Mouse (Mus musculus): ENCODE measurements around the gene Ifi211.
A peak's percentile ranks its signal among the peaks of the same experiment; 100 is the strongest.
"Not testable (repeated sequence)": the region's sequence is repeated elsewhere in the genome, so short reads cannot be mapped to it uniquely, and the experiment has no call there.

The Ifi211 gene

DNA sequence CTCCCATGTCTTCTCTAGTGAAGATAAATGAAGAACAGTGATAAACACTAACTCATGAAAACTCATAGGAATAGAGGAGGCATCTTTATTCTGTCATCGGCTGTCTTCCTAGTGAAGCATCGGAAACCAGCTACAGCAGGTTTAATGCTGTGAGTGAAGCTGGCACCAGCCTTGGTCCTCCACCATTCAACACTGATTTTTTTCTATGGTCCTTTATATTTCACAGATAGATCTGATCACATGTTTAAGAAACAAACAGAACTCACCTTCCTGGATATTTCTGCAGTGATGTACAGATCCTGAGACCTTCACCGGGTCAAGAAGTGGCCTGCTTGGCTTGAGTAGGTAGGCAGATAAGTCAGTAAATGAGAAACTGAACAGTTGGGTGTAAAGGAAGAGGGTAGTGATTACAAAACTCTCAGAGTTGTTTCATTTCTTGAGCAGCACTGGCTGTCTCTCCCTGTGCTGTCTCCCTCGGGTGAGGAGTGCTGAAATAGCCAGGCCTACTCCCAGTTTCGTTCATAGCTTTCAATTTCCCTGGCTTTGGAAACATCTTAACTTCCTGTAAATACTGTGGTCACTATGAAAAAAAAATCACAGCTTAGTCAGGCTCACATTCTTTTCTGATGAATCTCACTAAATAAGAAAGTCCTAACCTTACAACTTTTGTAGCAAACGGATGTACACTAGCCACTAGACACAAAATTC, at the start of gene Ifi211:
TSS of gene Ifi211 (minus strand) at position 499 of the 708 bp plus-strand sequence.
- DNase-seq: not testable (repeated sequence)

DNA sequence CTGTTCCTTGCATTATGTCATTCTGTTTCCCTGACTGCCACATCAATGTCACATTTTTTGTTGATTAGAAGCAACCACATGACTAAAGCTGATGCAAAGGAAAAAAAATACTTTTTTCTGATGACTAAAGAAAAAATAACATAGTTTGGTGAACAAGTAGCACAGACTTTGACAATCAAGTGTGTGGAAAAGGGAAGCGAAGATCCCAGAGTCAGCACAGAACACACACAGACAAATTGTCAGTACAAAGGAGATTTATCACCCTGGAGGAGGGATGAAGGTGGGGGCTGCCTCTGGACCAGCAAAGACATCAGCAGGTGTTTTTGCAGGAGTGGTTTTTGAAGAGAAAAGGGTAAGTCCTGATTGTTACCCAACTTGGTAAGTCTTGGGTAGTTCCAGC, 48.6 kb upstream of the Ifi211 start:
- not testable (repeated sequence) for DNase-seq

DNA sequence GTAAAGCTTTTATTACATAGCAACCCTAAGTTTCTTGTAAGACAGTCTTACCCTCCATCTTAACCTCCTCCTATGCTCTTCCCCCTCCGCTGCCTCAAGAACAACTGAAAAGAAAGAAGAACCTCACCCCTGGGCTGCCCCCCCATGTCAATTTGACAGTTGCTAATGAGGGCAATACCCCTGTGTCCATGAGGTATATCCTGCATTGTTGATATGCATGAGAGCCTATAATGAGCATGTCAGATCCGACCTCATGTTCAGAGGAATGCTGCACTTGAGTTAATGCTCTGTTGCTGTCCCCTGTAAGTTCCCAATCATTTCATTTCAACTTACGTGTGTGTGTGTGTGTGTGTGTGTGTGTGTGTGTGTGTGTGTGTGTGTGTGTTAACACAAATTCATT, 47.2 kb upstream of the Ifi211 start:
- not testable (repeated sequence) for DNase-seq

GRCm38 (mm10) chr1:173955839-173956527, 43.1 kb upstream of the Ifi211 start:
- not testable (repeated sequence) for DNase-seq

DNA sequence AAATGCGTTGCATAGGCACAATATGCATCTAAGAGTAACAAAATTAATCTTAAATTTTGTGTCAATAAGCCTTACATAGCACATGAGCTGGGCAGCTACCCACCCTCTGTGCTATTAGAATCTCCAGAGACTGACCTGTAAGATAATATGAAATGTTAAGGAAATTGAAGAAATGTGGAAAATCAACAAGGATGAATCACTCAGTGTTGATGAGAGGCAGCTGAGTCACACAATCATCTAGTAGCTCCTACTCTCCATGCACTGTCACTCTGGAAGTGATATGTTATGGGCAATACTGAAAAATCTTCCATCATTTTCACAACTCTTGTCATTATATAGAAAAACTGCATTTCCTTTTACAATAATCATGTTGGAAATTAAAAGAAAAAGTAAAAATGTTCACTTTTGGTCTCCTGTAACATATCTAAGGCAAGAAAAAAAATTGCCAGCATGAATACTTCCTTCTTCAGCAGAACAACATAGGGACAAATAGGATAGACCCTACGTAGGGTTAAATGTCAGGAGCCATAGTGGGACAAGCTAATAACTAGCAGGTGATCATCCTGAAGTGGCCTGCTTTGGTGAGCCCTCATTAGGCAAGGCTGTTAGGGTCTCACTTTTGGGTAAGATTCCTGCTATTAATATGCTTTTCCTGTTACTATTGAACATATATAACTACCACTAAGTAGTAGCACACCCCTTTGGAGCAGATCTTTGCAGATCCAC, 42.4 kb upstream of the Ifi211 start:
- no peak for DNase-seq

GRCm38 (mm10) chr1:173953563-173953962, 40.7 kb upstream of the Ifi211 start:
- DNase-seq: no peak

DNA sequence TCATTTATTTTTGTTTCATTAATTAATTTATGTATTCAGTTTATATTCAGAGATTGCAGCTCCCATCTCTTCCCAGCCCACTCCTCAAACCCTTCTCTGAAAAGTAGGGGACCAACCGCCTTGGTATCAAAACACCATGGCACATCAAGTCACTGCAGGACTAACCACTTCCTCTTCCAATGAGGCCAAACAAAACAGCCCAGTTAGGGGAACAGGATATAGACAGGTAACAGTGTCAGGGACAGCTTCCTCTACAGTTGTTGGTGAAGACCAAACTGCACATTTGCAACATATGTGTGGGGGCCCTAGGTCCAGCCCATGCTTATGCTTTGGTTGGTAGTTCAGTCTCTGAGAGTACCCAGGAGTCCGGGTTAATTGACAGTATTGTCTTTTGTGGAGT, 36.2 kb upstream of the Ifi211 start:
- not testable (repeated sequence) for DNase-seq

DNA sequence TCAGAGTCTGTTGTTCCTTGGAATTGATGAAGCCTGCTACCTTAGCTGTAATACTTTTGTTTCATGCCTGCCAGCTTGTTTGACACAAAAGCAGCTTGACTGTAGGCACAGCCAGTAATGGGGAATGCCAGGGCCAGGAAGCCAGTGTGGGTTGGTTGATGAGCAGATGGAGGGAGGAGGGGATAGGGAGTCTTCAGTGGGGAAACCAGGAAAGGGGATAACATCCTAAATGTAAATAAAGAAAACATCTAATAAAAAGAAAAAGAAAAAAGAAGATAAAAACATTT, 29.9 kb upstream of the Ifi211 start:
- not testable (repeated sequence) for DNase-seq

DNA sequence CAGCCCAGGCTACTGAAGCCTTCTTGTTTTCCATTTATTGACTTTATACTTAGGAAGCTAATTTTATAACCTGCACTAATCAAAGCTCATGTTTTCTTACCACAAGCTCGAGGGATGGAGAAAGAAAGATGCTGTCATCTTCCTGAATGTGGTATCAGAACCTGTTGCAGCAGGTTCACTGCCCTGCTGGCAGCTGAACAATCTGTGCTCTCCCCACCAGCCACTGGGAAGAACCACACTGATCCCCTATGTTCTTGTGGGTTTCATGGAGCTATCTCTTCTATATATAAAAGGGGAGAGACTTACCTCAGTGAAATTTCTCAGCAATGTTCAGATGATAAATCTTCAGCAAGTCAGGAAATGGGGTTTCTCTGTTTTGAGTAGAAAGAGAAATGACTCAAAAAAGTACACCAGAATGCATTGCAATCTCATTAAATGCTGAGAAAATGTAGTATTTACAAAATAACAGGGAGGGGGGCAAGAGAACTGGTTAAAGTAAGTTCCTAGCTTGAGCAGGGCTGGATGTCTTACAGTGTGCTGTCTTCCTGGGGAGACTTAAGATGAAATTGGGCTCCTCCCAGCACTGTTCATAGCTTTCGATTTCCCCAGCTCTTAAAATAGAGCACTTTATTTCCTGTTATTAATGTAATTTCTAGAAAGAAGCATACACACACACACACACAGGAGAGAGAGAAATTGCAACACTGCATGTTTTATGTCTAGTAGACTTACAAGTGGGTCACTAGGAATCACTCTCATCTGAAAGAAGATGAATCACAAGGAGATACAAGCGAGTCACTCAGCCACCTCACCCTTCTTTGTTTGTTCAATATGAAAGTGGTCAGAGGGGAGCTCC, 29.3 kb upstream of the Ifi211 start, which contains the start of the genes Mndal and Ifi203:
TSS of gene Mndal (minus strand) at position 568 of the 856 bp plus-strand sequence.
TSS of gene Ifi203 (minus strand) at position 749 of the 856 bp plus-strand sequence.
- not testable (repeated sequence) for DNase-seq

- DNase-seq: not testable (repeated sequence)
Observed at GRCm38 (mm10) chr1:173941522-173941921, 28.7 kb upstream of the Ifi211 start.

DNA sequence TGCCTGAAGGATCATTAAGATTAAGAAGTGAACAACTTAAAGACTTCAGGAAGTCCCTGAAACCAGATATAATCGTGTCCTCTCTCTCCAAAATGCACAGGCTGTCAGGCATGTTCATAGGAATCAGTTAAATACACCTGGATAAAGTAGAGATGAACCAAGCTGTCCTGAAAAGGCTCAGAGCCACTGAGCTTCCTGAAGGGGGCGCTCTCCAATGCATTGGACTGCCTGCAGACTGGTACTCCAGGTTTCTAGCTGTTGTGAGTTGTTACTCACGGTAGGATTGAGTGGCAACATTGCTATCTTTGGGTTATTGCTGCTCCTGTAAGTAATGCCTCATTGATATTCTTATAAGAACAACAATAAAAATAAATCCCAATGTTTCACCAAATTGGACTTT, 6.4 kb upstream of the Ifi211 start:
- DNase-seq: not testable (repeated sequence)

DNA sequence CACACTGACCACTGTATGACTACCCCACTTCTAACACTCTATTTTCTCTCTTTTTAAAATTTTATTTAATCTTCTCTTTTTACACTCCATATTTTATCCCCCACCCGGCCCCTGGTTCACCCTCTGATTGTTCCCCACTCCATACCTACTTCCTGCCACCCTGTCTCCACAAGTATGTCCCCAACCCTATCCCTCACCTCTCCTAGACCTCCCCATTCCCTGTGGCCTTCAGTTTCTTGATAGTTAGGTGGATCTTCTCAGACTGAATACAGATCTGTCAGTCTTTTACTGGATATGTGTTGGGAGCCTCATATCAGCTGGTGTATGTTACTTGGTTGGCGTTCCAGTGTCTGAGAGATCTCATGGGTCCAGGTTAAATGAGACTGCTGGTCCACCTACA, 1.7 kb upstream of the Ifi211 start:
- no peak for DNase-seq

- DNase-seq: not testable (repeated sequence)
Observed at GRCm38 (mm10) chr1:173913256-173913791, 478 bp upstream of the Ifi211 start.

DNA sequence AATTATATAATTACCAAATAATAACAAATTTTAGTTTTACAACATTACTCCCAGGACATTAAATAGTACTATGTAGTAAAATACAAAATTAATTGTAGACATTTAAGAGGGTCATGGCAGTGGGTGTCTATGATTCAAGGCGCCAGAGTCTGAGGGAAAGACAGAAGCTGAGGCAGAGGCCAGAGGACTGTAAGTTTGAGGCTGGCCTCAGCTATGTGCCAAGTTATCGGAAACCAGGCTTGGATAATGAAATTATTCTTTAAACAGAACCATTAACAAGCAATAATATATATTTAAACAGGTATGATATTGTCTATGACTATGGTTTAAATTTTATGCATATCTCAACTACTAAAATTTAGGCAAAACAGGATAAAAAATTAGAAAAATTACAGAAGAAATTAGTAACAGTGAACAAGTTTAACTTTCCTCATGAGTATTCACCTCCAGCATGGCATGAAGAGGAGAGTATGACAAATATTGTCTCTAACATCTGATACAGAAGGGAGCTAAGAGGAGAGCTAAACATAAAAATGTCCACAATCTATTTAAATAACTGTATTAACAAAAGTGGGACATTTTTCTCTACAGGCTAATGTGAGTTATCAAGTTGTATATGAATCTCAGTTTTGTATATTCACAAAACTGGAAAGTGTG, 910 bp downstream of the Ifi211 start:
- DNase-seq: no peak

- DNase-seq: not testable (repeated sequence)
Observed at GRCm38 (mm10) chr1:173908390-173908789, 4.5 kb downstream of the Ifi211 start.

- not testable (repeated sequence) for DNase-seq
Observed at GRCm38 (mm10) chr1:173905885-173906284, 7.0 kb downstream of the Ifi211 start.

- DNase-seq: not testable (repeated sequence)
Observed at GRCm38 (mm10) chr1:173889741-173890140, 23.1 kb downstream of the Ifi211 start.

DNA sequence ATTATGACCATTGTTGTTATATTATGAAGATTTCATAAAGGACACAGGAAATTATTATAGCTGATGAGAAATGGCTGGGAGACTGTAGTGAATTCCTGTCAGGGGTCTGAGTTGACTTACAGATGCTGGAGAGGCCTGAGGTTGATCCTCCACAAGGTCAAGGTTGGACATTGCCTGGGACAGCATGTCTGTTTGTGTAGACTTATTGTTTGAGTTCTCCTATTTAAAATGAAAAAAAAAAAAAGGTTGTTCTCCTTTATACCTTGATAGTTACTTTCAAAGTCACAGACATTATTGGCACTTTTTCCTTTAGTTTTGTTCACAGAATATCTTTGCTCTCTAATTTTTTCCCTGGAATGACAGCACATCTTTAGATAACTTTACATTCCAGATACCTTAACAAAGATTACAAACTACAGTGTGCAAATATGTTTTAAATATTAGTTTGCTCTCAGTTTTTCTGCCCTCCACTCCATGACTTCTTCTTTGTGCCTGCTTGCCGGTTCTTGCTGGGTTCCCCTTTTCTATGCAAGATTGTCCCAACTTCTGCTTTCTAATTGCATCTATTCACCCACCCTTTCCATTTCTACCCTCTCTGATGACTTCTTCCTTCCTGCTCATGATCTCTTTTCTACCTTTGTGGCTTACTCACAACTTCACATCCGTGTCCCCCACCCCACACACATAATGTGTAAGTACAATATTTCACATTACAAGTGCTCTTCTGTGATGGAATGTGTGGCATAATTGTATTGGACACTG, 25.6 kb downstream of the Ifi211 start:
- DNase-seq: not testable (repeated sequence)

DNA sequence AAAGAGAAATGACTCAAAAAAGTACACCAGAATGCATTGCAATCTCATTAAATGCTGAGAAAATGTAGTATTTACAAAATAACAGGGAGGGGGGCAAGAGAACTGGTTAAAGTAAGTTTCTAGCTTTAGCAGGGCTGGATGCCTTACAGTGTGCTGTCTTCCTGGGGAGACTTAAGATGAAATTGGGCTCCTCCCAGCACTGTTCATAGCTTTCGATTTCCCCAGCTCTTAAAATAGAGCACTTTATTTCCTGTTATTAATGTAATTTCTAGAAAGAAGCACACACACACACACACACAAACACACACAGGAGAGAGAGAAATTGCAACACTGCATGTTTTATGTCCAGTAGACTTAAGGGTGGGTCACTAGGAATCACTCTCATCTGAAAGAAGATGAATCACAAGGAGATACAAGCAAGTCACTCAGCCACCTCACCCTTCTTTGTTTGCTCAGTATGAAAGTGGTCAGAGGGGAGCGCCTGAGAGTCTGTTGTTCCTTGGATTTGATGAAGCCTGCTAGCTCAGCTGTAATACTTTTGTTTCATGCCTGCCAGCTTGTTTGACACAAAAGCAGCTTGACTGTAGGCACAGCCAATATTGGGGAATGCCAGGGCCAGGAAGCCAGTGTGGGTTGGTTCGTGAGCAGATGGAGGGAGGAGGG, 32.7 kb downstream of the Ifi211 start:
- peak in 1 of 2 experiments; percentile 12 for DNase-seq

Measured in thymus, adult 18-20 months (tissue).